Mouse (Mus musculus): Measurements from ENCODE around the gene Pam16.
A peak's percentile ranks its signal among the peaks of the same experiment; 100 is the strongest.

Gene Pam16

DNA sequence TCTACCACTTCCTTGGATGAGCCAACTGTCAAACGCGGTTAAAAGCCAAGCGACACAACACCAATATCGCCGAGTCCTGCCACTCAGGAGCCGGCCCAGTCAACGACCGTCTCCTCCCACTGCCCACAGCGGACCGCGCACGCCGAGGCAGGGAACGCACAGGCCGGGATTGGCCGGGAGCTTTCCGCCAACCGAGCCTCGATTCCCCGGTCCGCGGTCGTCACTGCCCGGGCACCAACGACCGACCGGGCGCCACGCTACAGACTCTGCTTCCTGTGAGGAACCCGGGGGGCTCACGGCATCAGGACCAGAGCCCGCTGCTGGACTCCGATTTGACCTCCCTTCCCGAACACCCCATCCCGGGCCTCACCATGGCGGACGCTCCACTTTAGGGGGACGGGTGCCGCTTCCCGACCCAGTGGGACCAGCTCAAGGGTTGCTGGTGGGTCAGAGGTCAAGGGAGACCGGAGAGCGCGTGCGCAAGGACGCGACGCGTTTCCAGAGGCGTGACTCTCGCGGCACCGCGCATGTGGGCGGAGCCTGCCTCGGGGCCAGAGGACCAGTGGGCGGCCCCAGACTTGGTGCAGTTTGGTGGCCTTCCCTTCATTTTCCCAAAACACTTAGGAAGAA, at the start of gene Pam16:
TSS of gene Pam16 (minus strand) at position 508 of the 630 bp plus-strand sequence.
- DNase-seq (ENCODE audit: low spot score in 2 of 2): peak; percentile 82 to 83

DNA sequence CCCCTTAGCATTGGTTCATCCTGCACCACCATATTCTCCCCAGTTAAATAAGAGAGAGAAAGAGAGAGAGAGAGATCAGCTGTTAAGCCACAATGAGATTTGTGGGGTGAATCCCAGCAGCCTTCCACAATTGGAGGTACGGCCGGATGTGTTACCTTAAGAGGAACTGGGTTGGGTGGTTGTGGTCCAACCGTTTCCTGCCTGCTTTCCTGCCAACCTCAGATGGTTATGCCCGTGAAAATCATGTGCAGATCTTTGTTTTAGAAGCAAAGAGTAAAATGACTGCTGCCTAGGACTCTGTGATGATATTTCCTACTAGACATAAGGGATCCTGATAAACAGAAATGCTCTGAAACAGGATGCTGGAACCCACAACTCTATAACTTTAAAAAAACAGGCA, 49.3 kb upstream of the Pam16 start:
- DNase-seq (ENCODE audit: low spot score in 2 of 2): no peak

DNA sequence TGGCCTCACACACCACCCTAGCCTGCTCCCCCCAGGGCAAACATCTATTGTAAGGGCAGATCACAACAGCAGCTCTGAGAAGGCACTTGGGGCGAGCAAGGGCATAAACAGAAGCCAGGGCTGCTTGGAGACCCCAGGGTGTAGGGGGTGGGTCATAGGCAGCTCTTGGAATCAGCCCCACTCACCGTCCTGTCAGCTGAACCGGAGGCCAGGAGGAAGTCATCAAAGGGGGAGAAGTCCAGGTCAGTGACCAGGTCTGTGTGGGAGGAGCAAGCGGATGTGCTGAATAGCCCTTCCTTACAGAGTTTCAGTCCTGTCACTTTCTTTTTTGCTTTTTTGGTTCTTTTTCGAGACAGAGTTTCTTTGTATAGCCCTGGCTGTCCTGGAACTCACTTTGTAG, 45.5 kb upstream of the Pam16 start:
- DNase-seq (ENCODE audit: low spot score in 2 of 2): no peak

DNA sequence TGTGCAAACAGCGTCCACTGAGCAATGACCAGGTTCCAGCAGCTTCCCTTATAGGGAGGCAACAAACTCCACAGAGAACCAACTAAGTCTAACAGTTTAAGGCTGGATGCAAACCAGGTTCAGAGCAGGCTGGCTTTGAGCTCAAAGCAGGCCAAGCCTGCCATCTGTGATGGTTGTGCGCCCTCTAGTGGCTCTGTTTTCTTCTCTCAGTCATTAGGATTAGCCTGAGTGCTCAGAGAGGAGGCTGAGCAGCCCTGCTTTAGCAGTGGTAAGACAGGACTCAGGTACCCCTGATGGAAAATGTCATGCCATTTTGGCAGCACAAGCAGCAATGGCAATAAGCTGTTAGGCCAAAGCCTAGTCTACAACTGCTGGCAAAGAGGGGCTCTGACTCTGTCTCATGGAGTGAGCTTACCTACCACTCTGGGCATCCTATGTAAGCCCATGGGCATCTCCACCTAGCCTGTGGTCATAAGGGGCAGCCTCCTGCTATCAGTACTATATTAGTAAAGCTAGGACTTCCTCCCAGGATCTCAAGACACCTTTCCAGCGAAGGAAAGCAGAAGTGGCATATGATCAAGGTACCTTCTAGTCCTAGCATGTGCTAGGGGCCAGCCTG, 42.5 kb upstream of the Pam16 start:
- peak; percentile 66 to 82 for DNase-seq (ENCODE audit: low spot score in 2 of 2)

DNA sequence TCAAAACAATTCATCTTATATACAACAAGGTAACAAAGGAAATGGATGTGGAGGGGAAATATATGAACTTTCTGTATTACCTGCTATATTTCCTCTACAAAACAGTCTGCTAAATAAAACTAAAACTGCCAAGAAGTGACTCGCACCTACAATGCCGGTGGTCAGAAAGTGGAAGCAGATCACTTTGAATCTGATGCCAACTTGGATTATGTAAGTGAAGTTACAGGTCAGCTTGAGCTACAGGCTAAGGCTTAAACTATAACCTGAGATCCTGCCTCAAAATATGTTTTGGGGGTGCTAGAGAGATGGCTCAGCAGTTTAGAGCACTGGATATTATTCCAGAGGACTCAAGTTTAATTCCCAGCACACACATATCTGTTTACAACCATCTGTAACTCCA, 40.9 kb upstream of the Pam16 start:
- DNase-seq (ENCODE audit: low spot score in 2 of 2): no peak

DNA sequence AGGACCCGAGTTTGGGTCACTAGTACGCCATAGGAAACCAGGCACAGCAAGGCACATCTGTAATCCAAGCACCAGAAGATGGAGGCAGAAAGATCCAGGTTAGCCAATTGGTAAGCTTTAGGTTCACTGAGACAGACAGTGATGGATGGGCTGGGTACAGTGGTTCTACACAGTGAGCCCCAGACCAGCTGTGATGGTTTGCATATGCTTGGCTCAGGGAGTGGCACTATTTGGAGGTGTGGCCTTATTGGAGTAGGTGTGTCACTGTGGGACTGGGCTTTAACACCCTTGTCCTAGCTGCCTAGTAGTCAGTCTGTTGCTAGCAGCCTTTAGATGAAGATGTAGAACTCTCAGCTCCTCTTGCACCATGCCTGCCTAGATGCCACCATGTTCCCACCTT, 39.0 kb upstream of the Pam16 start:
- DNase-seq (ENCODE audit: low spot score in 2 of 2): no peak

DNA sequence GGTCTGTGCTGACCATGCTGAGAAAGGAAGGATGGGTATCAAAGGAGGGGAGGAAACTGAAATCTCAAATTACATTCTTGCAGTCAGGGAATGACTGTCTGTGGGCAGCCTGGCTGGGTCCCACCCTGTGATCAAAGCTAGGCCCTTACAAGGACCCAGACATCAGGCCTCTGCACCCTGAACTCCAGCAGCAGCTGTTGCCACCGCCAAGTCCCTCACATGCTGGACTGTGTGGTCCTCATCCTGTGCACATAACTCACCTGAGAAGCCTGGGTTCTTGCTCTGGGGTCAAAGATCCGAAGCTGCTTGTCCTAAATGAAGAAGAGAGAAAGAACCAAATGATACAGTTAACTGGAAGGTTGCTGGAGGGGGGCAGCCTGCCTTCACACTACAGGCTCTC, 36.8 kb upstream of the Pam16 start:
- DNase-seq (ENCODE audit: low spot score in 2 of 2): no peak

DNA sequence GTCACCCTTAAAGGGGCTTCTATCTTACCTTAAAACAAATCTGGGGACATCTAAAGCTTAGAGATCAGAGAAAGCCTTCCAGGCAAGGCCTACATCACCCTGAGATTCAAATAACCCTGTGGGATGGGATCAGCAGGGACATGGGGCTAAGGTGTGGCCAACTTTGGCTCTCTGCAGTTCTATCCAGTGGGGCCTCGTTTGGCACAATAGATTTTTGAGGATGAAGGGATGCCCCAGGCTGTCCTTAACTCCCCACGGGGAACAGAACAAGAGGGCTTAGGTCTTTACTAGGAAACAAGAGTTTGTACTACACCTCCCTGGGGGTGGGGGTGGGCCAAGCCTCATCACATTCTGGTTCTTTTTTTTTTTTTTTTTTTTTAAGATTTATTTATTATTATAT, 34.5 kb upstream of the Pam16 start:
- no peak for DNase-seq (ENCODE audit: low spot score in 2 of 2)

DNA sequence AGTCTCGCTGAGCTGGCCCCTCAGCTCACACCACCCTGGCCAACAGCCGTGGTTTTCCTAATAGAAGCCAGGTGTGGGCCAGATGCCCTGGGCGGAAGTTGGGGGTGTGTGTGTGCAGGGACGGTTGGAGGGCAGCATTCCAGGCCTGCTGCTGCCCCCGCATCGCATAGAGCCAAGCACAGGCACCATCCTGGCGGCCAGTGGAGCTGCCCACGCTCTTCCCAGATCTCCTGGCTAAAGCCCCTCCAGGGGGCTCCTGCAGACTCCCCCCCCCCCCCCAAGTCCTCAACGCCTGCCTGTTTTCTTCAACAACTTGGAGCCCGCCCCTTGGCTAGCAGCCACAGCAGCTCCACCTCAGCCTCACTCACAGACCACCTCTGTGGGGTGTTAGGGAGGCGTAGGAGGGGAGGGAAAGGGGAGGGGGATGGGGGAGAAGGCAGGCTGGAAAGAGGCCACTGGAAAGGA, 34.0 kb upstream of the Pam16 start:
- DNase-seq (ENCODE audit: low spot score in 2 of 2): no peak

DNA sequence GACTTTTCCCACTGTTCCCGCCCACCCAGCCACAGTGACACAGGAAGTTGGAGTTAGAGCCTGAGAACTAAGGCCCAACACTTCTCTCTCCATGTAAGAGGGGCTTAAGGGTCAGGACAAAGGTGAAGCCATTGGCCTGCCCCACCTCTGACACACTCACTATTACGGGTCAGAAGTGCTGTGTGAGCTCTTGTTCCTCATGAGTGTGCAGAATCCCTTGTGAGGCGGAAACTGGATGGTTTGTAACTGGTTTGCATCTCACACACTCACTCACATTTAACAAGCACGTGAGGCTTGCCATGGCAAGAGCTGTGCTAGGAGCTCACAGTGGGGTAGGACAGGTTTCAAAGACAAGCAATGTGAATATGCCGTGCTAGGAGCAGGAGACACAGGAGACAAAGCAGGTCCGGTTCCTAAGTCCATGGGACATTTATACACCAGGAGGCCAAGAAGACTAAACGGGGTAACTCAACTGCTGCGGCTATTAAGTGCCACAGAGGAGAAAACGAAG, 31.8 kb upstream of the Pam16 start:
- no peak for DNase-seq (ENCODE audit: low spot score in 2 of 2)

DNA sequence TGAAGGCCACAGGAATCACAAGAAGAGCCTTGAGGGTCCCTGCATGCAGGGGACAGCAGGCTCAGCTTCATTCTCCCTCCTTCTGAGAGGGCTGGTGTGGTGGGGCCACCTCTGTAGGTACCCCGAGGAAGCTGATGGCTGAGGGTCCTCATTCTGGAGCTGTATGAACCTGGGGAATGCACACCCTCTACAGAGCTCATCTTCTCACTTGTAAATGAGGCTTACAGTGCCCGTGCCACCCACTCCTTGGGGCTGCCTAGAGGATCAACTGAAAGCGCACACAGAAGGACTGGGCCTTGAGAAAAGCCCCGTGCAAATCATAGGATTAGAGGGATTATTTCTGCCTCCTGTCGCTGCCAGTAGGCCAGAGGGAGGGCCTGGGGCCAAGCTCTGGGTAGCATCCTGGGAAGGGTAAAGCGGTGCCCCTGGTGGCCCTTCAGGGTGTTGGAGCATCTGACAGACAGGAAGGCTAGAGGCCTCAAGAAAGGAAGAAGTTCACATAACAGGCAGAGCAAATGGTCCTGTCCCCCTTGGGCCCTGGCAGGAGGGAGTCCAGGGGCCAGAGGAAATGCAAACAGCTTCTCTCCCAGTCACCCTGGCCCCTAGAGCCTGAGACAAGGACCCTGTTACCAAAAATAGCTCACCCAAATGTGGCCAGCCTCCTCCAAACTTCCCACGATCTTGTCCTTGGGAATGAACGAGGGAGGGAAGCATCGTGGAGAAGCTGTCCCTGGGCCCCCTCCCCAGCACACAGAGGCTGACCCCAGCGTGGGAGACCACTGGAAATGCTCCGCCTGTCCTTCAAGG, 31.2 kb upstream of the Pam16 start:
- DNase-seq (ENCODE audit: low spot score in 2 of 2): no peak

DNA sequence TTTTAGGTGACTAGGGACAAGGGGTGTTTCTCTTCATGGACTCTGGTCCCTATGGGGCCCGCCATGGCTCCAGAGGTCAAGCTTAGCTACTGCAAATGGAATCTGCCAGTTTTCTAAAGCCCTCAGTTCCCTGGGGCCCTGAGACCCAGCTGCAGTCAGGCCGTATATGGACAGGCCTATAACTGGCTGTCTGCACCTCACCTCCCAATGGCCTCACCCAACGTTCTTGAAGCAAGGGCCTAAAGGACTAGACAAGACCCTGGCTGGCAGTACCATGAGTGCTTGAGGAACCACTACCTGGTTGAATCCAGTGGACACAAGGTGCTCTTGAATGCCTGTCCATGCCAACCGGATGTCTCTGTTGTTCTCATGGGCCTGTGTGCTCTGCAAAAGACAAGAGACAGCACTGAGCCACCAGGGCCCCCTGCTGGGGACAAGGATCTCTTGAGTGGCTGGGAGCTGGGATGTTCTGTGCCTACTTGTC, 30.5 kb upstream of the Pam16 start:
- DNase-seq (ENCODE audit: low spot score in 2 of 2): no peak

DNA sequence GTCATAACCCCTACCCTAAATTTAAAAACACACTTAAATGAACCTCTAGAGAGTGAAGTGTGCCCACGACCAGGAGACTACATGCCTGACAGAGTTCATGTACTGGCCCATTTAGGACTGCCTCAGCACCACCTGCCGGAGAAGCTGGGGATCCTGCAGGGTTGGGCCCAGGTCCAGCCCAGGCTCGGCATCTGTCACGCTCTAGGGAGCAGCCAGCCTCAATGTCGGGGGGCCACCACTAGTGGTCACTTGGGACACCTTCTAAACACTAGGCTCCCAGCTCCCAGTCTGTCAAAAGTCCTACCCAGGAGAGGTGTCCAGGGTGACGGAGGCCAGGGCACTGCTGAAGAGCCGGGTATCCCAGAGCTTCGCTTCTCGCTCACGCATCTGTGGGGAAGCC, 29.9 kb upstream of the Pam16 start:
- DNase-seq (ENCODE audit: low spot score in 2 of 2): no peak

DNA sequence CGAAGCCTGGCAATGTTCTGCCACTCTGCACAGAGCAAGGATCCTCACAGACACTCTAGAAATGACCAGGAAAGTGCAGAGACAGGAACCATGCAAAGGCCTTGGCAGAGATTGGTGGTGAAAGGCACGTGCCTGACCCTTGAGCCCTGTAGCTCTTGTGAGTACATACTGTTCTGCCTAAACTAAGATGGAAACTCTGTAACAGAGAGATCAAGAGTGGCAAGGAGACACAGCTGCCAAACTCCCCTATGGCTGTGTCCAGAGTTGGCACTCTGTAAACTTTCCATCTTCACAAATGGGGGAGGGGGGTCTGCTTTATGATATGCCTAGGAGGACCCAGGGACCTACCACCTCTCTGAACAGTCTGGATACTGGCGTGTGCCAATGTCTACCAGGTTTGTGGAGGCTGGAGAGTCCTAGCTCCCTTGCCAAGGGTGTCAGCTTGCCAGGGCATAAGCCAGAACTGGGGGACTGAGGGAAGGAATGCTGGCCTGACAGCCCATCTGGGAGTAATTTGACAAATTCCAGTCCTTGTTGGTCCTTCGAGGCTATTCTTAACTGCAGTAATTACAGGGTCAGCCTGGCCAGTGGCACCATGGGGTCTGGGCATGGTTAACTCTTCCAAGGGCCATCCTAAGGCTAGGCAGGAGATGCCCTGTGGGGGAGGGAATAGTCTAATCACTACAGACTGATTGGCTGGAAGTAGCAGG, 28.1 kb upstream of the Pam16 start:
- no peak for DNase-seq (ENCODE audit: low spot score in 2 of 2)

DNA sequence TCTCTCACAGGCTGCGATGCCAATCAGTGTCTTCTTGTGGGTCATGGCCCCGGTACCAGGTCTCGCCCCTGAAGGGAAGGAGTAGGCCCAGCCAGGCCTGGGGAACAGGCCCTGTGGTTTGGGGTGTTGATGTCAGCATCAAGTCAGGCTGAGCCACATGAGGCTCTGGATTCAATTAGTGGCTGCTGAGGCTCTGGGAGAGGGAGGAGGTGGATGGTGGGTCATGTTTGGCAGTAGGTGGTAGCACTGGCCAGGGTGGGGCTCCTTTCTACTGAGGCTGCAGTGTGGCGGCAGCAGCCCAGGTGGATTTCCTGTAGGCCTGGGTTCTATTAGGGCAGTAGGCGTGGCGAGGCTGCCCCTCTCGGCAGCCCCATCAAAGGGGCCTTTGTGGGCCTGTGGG, 26.8 kb upstream of the Pam16 start:
- no peak for DNase-seq (ENCODE audit: low spot score in 2 of 2)

DNA sequence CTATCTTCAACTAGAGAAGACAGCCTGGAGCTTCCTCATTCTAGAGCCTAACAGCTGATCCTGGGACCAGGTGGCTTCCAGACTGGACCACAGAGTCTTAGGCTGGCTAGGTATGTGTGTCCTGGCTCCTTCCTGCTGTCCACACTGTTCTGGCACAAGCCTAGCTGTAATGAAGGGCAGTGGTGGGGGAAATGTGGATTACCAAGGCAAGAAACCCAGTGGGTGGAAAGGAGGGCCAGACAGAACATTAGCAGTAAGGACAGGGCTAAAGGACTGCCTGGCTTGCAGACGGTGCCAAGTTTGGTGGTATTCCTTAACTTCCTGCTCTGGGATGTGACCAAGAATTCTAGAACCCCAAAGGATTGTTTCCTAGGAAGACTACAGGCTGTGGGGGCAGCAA, 26.3 kb upstream of the Pam16 start:
- no peak for DNase-seq (ENCODE audit: low spot score in 2 of 2)

DNA sequence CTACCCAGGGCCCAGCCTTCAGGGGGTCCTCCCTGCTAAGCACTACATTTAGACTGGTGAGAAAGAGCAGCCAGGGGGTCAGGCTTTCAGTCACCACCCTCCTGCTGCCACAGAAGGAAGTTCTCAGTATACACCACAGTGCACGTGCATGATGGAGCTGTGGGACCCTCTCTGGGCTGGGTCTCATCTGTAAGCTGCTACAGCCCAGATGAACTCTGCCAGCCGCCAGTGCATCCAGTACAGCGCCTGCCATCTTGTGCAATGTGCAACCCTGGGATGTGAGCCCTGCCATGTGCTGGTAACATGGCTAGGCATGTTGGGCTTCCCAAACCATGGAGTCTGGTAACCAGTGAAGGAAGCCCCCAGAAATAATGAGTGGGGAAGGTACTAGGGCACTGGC, 25.4 kb upstream of the Pam16 start:
- DNase-seq (ENCODE audit: low spot score in 2 of 2): no peak

DNA sequence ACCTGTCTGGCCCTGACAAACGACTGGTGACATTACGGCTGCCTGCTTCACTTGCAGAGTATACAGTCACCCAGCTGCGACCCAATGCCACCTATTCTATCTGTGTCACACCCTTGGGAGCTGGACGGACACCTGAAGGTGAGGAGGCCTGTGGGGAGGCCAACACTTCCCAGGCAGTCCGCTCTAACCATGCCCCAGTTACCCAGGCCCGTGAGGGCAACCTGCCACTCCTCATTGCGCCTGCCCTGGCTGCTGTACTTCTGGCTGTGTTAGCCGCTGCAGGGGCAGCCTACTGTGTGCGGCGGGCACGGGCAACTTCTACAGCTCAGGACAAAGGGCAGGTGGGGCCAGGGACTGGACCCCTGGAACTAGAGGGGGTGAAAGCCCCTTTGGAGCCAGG, 24.9 kb upstream of the Pam16 start:
- DNase-seq (ENCODE audit: low spot score in 2 of 2): no peak

DNA sequence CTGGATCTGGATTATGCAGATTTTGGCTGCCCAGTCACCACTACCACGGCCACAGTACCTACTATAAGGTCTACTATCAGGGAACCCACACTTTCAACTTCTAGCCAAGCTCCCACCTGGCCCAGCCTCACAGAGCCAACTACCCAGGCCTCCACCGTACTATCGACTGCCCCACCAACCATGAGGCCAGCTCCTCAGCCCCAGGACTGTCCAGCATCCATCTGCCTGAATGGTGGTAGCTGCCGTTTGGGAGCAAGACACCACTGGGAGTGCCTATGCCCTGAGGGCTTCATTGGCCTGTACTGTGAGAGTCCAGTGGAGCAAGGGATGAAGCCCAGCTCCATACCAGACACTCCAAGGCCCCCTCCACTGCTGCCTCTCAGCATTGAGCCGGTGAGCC, 24.4 kb upstream of the Pam16 start:
- no peak for DNase-seq (ENCODE audit: low spot score in 2 of 2)

DNA sequence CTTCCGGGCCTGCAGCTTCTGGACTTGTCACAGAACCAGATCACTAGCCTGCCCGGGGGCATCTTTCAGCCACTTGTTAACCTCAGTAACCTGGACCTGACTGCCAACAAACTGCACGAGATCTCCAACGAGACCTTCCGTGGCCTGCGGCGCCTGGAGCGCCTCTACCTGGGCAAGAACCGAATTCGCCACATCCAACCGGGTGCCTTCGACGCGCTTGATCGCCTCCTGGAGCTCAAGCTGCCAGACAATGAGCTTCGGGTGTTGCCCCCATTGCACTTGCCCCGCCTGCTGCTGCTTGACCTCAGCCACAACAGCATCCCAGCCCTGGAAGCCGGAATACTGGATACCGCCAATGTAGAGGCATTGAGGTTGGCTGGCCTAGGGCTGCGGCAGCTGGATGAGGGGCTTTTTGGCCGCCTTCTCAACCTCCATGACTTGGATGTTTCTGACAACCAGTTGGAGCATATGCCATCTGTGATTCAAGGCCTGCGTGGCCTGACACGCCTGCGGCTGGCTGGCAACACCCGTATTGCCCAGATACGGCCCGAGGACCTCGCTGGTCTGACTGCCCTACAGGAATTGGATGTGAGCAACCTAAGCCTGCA, 23.7 kb upstream of the Pam16 start:
- no peak for DNase-seq (ENCODE audit: low spot score in 2 of 2)

DNA sequence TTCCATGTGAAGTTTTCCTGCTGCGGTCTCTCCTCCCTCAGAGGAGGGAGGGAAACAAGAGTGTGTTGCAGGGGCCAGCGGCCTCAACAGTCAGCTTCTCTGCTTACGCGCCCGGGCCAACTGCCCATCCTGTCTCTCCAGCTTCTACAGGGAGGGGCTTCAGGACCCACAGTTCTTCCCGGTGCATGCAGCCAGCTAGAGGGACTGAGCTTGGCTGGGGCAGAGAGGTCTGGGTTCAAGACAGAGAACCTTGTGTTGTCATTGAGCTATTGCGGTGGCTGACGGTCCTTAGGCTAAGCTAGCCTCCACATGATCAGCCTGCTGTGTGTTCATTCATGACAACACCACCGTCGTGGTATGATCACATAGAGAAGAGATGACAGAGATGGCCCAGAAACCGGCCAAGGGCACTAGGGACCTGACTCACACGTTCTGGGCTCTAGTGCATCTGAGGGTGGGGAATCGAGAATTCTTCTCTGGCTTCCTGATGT, 22.9 kb upstream of the Pam16 start:
- no peak for DNase-seq (ENCODE audit: low spot score in 2 of 2)
